Mouse (Mus musculus): ENCODE results near the gene Pcbp1.

Pcbp1 gene

GRCm38 (mm10) chr6:86523755-86524434, 2.2 kb downstream of the Pcbp1 start:
- DNase-seq (ENCODE audit: low read depth, low spot score): no peak

GRCm38 (mm10) chr6:86523242-86523754, 2.8 kb downstream of the Pcbp1 start:
- DNase-seq (ENCODE audit: low read depth, low spot score): no peak

- no peak for DNase-seq (ENCODE audit: low read depth, low spot score)
These were observed 3.9 kb downstream of the Pcbp1 start for GRCm38 (mm10) chr6:86522001-86522911.

- DNase-seq (ENCODE audit: low read depth, low spot score): no peak
These were observed 6.3 kb downstream of the Pcbp1 start for GRCm38 (mm10) chr6:86519767-86520345.

- no peak for DNase-seq (ENCODE audit: low read depth, low spot score)
These were observed 10.1 kb downstream of the Pcbp1 start for GRCm38 (mm10) chr6:86516021-86516420.

- no peak for DNase-seq (ENCODE audit: low read depth, low spot score)
These were observed 12.8 kb downstream of the Pcbp1 start for GRCm38 (mm10) chr6:86513296-86513695.

GRCm38 (mm10) chr6:86510979-86511378, 15.1 kb downstream of the Pcbp1 start:
- no peak for DNase-seq (ENCODE audit: low read depth, low spot score)

GRCm38 (mm10) chr6:86509866-86510200, 16.3 kb downstream of the Pcbp1 start:
- no peak for DNase-seq (ENCODE audit: low read depth, low spot score)

- DNase-seq (ENCODE audit: low read depth, low spot score): no peak
These were observed 16.8 kb downstream of the Pcbp1 start for GRCm38 (mm10) chr6:86509194-86509865.

- no peak for DNase-seq (ENCODE audit: low read depth, low spot score)
These were observed 17.4 kb downstream of the Pcbp1 start for GRCm38 (mm10) chr6:86508736-86509135.

- DNase-seq (ENCODE audit: low read depth, low spot score): no peak
These were observed 19.0 kb downstream of the Pcbp1 start for GRCm38 (mm10) chr6:86507116-86507515.

GRCm38 (mm10) chr6:86506309-86506708, 19.8 kb downstream of the Pcbp1 start:
- no peak for DNase-seq (ENCODE audit: low read depth, low spot score)

- no peak for DNase-seq (ENCODE audit: low read depth, low spot score)
These were observed 20.4 kb downstream of the Pcbp1 start for GRCm38 (mm10) chr6:86505671-86506070.

- no peak for DNase-seq (ENCODE audit: low read depth, low spot score)
These were observed 22.6 kb downstream of the Pcbp1 start for GRCm38 (mm10) chr6:86503513-86503912.

- no peak for DNase-seq (ENCODE audit: low read depth, low spot score)
These were observed 26.5 kb downstream of the Pcbp1 start for GRCm38 (mm10) chr6:86499571-86500109.

- no peak for DNase-seq (ENCODE audit: low read depth, low spot score)
These were observed 28.0 kb downstream of the Pcbp1 start for GRCm38 (mm10) chr6:86497942-86498732.

- no peak for DNase-seq (ENCODE audit: low read depth, low spot score)
These were observed 28.9 kb downstream of the Pcbp1 start for GRCm38 (mm10) chr6:86497071-86497815.

GRCm38 (mm10) chr6:86496585-86496984, 29.5 kb downstream of the Pcbp1 start:
- no peak for DNase-seq (ENCODE audit: low read depth, low spot score)

- DNase-seq (ENCODE audit: low read depth, low spot score): no peak
These were observed 30.0 kb downstream of the Pcbp1 start for GRCm38 (mm10) chr6:86496127-86496526.

- DNase-seq (ENCODE audit: low read depth, low spot score): no peak
These were observed 30.5 kb downstream of the Pcbp1 start for GRCm38 (mm10) chr6:86495661-86496060.
